Mouse (Mus musculus): ENCODE results near the gene Gm17555.
"Not testable (repeated sequence)": the region's sequence is repeated elsewhere in the genome, so short reads cannot be mapped to it uniquely, and the experiment has no call there.

Gm17555 gene

DNA sequence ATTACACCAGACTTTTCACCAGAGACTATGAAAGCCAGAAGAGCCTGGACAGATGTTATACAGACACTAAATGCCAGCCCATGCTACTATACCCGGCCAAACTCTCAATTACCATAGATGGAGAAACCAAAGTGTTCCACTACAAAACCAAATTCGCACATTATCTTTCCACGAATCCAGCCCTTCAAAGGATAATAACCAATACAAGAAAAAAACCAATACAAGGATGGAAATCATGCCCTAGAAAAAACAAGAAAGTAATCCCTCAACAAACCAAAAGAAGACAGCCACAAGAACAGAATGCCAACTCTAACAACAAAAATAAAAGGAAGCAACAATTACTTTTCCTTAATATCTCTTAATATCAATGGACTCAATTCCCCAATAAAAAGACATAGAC is at the start of gene Gm17555:
Gene Gm17555, plus strand, starts transcription at position 301 of the 400 bp plus-strand sequence.
- DNase-seq (ENCODE audit: low spot score in 2 of 2), result not testable (repeated sequence)

DNA sequence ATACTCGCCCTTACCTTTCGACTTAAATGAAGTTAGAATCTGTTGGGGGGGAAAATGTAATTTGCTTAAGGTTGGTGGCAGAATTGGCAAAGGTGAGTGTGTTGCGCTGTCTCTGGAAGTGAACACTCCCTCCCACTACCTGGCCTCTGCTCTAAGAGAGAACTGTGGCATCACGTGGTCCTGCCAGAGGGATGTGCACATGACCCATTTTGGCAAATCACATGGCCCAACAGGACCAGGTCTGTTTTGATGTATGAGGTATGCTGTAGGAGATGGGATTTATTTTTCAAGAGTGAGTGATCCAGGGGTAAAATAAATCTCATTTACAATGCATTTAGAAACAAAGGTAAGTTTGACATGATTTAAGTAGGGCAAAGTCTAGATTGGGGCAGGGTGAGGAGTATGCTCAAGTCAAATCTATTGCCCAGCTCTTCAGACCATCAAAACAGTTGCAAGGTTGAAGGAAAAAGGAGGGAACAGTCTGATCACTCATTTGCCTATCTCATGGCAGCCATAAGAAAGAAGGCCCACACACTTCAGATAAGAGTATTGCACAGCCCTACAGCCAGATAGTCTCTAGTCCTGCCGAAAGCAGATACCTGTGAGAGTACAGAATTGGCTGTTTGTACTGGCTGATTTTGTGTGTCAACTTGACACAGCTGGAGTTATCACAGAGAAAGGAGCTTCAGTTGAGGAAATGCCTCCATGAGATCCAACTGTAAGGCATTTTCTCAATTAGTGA is 49.5 kb upstream of the Gm17555 start:
- DNase-seq (ENCODE audit: low spot score in 2 of 2), result no peak

DNA sequence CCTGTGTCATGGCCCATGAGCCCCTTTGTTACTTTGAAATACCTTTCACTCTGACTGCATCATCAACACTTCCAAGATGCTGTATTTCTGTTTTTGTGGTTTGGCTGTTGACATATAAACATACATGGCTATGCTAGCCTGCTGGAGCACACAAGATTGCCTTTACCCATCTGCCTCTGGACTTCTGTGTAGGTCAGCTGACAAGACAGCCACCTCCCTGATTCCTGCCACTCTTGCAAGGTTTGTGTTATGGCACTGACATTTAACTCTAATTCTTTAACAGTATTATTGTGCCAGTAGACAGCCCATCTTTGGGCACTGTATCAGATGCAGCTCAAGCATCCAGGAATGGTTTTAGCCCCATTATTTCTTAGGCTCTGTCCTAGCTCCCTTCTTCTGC is 48.6 kb upstream of the Gm17555 start:
- no peak for DNase-seq (ENCODE audit: low spot score in 2 of 2)

DNA sequence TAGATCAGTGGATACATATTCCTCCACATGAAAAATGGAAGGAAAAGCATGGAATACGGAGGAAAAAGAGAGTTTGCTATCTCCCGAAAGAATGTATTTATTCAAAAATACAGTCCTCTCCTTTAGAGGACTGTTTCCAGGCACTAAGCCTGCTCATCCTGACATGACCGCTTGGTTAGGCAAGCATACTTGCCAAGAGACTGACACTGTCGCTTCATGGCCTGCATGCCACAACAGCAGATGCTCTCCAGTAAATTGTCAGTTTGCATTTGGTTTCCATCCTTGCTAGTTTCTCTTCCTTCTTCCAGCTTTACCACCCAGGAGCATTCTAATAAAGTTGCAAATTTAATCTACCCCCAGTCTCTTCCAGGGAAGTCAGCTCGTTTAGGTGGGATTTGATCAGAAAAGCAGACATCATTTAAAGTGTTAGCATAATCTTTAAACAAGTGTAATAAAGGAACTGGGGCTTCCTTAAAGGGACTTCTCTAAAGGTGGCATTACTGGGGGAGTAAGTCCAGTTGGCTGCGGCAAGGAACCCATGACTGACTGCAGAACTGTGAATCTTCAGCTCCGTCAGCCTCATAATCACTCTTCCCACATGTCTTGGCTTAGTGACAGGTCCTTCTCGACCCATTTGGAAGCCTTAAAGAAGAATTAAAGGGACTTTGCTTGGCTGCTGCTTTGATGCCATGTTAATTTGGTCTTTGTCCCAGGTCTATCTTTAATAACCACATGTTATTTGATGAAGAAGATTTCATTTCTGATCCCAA is 47.9 kb upstream of the Gm17555 start:
- no peak for DNase-seq (ENCODE audit: low spot score in 2 of 2)

DNA sequence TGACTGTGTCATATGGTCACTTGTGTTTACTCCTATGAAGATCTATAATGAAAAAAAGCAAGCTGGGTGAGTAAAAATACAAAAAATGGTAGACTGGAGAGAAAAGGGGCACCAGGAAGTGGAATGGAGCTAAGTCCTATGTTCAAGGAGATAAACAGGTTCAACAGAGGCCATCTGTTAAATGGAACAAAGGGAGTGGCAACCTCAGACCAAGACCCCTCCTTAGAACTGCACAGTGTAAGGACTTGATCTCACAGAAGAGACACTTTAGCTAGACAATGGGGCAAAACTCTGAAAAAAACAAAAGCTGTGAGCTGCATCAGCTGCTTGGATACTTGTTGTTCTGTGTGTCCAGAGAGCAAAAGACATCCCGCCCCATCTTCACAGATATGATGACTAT is 43.5 kb upstream of the Gm17555 start:
- no peak for DNase-seq (ENCODE audit: low spot score in 2 of 2)

DNA sequence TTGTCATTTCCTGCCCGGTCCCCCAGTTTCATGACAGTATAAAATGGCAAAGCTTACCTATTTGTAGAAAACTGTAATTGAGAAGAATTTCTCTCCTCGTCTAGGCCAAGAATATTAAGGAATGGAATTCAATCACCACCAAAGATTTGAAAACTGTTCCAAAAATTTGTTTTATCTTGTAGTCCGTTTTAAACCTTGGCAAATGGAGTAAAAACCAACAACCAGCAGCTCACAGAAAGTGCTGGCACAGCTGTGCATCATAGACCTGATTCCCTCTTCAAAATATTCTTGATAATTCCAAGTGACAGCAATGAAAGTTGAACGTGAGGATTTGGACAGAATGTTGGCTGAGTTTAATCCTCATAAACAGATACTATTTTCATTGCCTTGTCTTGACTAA is 23.6 kb upstream of the Gm17555 start:
- no peak for DNase-seq (ENCODE audit: low spot score in 2 of 2)

DNA sequence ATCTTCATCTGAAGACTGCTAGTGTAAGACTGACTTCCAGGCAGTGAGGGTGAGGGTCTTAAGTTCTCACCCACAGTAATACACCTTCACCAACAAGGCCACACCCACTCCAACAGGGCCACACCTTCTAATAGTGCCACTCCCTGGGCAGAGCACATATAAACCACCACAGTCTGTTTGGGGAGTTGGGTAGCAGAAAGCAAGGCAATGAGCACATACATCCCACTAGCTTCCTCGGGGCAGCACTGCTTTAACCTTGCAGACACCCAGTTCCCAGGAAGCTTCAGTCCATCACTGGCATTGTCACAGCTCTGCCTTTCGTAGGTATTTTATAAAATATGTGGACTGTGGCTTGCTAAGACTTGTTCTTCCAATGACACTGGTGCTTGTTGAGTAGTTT is 22.8 kb upstream of the Gm17555 start:
- no peak for DNase-seq (ENCODE audit: low spot score in 2 of 2)

DNA sequence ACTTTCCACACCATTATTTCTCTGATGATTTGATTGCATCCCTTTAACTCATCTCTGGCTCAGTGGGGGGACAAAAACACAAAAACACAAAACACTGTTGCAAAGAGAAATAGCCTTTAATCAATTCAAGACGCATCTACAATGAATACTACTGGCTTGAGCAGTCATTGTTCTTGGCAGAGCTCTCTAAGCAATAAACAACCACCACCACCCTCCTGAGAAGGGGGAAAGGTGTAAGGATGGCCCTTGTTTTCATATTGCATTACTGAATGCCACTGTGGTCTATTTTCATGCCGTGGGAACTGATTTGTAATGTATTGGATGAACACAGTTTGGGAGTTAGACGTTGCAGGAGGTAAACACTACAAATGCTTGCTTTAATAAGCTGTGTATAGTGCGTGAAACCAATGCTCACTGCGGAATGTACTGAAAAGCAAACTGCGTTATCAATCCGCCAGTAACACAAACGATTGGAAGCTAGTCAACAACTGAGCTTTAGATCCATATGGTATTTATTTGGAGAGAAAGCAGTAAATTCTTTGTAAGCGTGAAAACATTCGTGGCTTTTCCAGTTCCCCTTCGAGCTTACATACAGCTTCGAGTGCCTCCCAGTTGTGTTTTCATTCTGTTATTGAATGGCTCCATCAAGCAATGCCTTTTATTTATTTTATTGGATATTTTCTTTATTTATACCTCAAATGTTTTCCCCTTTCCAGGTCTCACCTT is 19.1 kb upstream of the Gm17555 start:
- no peak for DNase-seq (ENCODE audit: low spot score in 2 of 2)

DNA sequence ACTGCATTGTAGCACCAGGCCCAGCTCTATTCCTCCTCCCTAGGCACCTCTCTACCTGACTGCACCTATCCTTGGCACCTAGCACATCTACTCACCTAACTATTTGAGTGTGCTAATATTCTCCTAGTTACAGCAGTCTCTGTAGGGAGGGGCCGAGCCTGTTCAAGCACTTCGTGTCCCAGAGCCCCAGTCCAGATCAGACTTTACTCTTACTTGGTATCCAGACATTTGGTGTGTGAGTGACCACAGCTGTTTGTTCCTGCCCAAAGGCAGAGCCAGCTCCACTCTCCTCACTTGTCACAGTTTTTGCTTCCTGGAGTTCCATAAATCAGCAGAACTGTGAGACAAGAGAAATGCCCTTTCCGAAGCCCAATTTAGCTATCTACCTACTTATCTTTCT is 15.9 kb upstream of the Gm17555 start:
- no peak for DNase-seq (ENCODE audit: low spot score in 2 of 2)

DNA sequence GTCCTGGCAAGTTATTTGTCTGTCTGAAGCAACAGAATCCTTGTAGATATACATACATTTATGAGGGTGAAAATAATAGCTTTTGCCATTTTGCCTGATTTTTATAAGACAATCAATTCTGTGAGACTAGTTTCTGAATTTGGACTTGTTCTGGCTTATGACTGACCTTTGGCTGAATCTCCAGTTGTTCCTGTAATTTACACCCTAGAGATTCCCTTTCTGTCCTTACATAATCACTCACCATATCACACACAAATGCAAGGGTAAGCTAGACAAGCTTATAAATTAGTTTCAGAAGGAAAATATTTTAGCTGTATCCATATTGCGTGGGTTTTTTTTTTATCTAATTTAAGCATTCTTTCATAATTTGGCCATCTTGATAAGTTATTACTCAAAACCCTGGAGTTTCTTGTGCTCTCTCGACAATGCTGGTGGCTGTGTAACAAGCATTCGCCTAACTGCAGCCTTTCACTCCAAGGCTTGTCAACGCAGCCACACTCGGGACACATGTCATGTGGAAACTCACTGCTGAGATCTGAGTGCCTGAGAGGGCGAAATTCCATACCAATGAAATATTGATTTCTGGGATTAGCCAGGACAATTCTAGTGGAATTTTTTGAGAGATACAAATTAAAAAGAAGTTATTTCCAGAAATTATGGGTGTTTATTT is 3.8 kb upstream of the Gm17555 start:
- DNase-seq (ENCODE audit: low spot score in 2 of 2), result no peak

DNA sequence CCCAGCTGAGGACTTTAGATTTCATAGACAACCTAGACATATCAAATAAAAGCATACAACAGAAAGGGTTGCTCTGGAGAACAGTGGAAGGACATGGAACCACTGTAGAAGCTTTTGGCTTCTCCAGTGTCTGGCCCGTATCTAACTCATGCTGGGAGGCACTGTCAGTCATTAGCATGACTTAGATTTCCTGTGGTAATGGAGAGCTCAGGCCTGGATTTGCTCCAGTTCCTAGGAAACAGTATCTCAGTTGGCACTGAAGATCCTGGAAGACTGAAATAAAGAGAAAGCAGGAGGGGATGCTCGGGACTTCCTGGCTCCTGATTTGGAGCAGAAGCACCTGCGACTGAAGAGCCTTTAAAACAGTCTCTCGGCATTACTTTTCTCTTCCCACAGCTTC is 12.7 kb downstream of the Gm17555 start:
- no peak for DNase-seq (ENCODE audit: low spot score in 2 of 2)

DNA sequence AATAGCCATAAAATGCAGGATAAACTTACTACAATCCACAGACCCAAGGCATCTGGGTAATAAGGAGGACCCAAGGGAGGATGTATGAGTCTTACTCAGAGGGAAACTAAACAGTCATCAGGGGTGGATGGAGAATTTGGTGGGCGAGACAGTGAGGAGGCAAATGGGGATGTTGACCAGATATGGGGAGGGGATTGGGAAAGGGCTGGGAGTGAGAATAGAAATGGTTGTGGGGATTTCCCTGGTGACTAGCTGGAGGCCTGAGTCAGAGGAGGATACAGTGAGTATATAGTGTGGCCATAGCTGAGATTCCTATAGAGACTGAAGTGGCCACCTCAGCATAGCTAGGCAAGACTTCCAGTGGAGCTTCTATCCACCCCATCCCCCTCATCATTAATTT is 16.8 kb downstream of the Gm17555 start:
- DNase-seq (ENCODE audit: low spot score in 2 of 2), result no peak

DNA sequence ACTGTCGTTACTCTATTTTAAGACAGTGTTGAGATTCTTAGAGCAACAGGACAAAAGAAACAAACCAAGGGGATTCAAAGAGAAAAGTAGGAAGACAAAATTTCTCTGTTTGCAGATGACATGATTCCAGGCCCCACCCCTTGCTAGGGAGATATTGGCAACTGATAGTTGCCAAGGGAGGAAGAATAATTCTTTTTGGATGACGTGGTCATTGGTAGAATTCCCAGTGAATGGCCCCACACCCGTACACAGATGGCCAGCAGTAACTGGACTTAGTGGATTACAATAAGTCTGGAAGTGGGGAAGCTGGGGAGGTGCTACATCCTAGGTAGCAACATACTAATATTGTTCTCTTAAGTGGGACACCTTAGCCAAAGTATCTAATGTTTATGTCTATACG is 22.0 kb downstream of the Gm17555 start:
- DNase-seq (ENCODE audit: low spot score in 2 of 2), result no peak

DNA sequence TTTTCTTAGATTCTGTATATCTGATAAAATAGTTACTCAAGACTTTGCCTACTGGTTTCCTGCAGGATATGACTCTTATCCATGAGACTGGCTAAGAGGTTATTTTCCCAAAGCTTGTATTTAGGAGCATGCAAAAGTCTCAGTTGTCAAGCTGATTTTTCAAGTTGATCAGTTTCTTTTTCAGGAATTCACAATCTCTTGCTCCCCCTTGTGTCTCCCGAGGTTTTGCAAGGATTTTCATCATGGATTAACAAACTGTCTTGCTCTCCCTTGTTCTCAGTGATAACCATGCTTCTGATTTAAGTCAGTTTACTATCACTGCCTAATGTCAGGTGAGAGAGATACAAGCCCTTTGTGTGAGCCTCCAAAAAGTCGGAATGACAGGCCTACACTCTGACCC is 30.5 kb downstream of the Gm17555 start:
- DNase-seq (ENCODE audit: low spot score in 2 of 2), result peak in 1 of 2 experiments; percentile 19

DNA sequence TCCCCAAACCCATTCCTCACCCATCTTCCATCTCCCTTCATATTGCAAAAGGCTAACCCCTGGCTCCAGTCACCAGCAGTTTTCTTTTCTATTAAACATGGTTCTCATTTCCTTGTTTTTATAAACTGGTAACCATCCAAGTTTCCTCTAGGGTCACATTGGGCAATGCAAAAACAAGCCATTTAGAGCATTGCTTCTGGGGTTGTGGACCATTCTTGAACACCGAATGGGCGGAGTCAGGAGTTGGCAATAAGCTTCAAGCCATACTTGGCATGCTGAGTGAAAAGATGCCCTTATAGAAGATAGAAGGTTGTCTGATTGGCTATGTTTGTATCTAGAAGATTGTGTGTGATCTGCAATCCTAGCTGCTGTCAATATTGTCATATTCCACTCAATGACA is 33.6 kb downstream of the Gm17555 start:
- DNase-seq (ENCODE audit: low spot score in 2 of 2), result no peak

DNA sequence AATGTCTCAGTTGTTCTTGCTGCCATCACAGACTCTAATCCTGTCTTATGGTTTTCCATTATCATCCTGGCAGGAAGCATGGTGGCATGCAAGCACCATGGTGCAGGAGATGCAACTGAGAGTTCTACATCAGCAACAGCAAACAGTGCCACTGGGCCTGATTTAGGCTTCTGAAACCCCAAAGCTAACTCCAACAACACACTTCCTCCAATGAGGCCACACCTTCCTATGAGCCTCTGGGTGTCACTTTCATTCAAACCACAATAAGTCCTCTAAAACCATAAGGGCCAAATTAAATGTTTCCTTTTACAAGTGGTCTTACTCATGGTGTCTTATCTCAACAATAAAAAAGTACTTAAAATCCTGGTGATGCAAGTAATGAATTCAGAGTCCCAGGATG is 37.3 kb downstream of the Gm17555 start:
- DNase-seq (ENCODE audit: low spot score in 2 of 2), result no peak

Data from left cerebral cortex, adult 9 months (tissue).